Mouse (Mus musculus): ENCODE results near the gene Dennd2d. TPM values are rescaled to one million over a fixed set of nuclear protein-coding genes. Genes with fewer than 3 reads are reported as not detected.

Gene Dennd2d
- 41.2 and 44.5 TPM in 2 replicates for total RNA-seq (2023)

DNA sequence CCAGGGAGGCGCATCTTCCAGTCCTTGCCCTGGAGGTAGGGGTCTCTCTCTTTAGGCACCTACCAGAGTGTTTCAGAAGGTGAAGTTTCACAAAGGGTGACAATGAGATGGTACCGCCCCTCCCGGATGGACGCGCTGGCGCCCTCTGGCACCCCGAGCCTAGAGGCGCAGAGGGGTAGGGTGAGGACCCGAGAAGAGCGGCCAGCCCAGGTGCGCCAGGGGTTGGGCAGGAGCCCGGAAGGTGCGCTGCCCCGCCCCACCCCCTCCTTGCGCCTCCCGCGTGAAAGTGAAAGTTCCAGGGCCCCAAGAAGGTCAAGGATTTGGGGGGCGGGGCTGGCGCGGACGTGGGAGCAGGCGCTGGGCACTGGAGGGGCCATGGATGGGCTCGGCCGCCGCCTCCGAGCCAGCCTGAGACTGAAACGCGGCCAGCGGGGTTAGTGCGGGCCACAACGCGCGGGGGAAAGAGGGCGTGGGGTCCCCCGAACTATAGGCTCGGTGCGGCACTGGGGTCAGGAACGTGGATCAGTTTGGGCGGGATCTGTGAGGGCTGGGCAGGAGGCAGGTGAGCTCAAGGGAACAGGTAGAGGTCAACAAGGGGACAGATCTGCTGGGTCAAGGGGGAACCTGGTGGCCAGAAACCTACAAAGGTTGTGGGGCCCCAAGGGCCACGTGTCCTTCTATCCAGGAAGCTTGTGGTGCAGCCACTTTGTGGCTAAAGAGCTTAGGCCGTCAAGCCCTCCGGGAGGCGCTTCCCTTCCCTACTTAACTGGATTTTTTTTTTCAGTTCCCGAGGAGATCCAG lies at the start of gene Dennd2d:
TSS of gene Dennd2d (plus strand) at position 125 of the 801 bp plus-strand sequence.

GRCm38 (mm10) chr3:106547171-106547923 lies 65.1 kb downstream of the Dennd2d start, which contains the start of the genes Dram2 and Cept1:
Gene Dram2, plus strand, starts transcription at chr3:106547798.
Gene Cept1, minus strand, starts transcription at chr3:106547802.

Other genes with a start within 250 kb of the Dennd2d start
- gene Chil6, start 76.2 kb upstream of the Dennd2d start, total RNA-seq (2023): 0.38 and 0.54 TPM in 2 replicates
- gene Dram2, start 65.4 kb downstream of the Dennd2d start, total RNA-seq (2023): 46.5 and 48.7 TPM in 2 replicates
- gene Cept1, start 65.4 kb downstream of the Dennd2d start, total RNA-seq (2023): 48.6 and 59.4 TPM in 2 replicates
- 26.7 and 34.1 TPM in 2 replicates for gene Lrif1, start 202.6 kb downstream of the Dennd2d start, total RNA-seq (2023)